Mouse (Mus musculus) lung, postnatal 0 days (tissue): ENCODE results near the gene Birc5.

Source experiments
- CTCF ChIP-seq: IDR thresholded peaks from 2 replicates; pipeline ENCODE4 v1.5.1; 2016; ENCODE audit warnings: antibody characterized with exemption, mild to moderate bottlenecking
- EP300 ChIP-seq: IDR thresholded peaks from 2 replicates; pipeline ENCODE4 v1.6.1; 2016; ENCODE audit warnings: antibody characterized with exemption, mild to moderate bottlenecking, control low read depth

DNA sequence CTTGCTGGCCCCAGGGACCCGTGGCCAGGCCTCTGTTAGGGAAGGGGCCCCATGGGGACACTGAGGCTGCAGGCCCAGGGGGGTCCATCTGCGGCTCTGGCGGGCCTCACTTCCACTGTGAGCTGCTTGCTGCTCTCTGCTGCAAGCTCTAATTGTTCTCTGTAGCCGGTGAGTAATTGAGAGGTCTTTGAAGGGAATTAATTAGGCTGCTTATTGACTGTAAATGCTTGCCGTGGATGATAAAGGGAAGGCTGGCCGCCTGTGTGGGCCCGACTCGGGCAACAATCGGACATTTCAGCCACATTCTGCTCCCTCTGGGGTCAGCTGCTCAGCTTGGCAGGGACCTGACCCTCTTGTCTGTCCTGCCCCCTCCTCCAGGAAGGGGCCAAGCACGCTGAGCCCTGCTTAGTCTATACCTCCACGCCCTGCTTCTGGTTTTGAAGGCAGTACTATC, 40.9 kb downstream of the Birc5 start:
- no peak for TF ChIP-seq CTCF
- TF ChIP-seq EP300: no peak
